22 mouse cellular contexts compared by ENCODE assay signal in genomic region chr2:113598321-113598720, GRCm38 (mm10).
"Had no signal": no experiment of that assay in that cellular context is flagged by ENCODE, and none has a peak within 500 bp of the region (broad histone marks: within the 10 kb centered on the region; RNA-seq: fewer than 3 reads in every experiment).

No protein-coding gene starts in this region.

- H3K27me3 ChIP-seq: kidney, embryonic 15.5 days; limb, embryonic 13.5 days; liver, embryonic 12.5 days; liver, embryonic 15.5 days; lung, embryonic 15.5 days; megakaryocyte, embryonic 14.5 days; midbrain, embryonic 13.5 days; stomach, embryonic 15.5 days had no signal

- H3K36me3 ChIP-seq: kidney, embryonic 15.5 days; limb, embryonic 10.5 days; limb, embryonic 13.5 days; liver, embryonic 12.5 days; liver, embryonic 15.5 days; lung, embryonic 15.5 days; midbrain, embryonic 10.5 days; midbrain, embryonic 13.5 days; neural tube, embryonic 13.5 days; stomach, embryonic 15.5 days had no signal

- H3K4me3 ChIP-seq: kidney, embryonic 15.5 days; layer of hippocampus, adult 2 months; limb, embryonic 10.5 days; limb, embryonic 13.5 days; liver, embryonic 12.5 days; liver, embryonic 15.5 days; lung, embryonic 15.5 days; megakaryocyte, embryonic 14.5 days; midbrain, embryonic 10.5 days; midbrain, embryonic 13.5 days; myocyte; neural tube, embryonic 13.5 days; stomach, embryonic 15.5 days had no signal

- H3K27ac ChIP-seq: kidney, embryonic 15.5 days; layer of hippocampus, adult 2 months; limb, embryonic 13.5 days; liver, embryonic 12.5 days; liver, embryonic 15.5 days; lung, embryonic 15.5 days; midbrain, embryonic 10.5 days; midbrain, embryonic 13.5 days; neural tube, embryonic 13.5 days; stomach, embryonic 15.5 days had no signal

- DNase-seq: layer of hippocampus, adult 9-11 months; liver; lung, adult 18-20 months; lung, postnatal 10 days; lung, postnatal 36 days; retina, postnatal 1 day; right cerebral cortex, postnatal 25 days; spleen, adult 18-20 months; thymus, postnatal 25 days had no signal

- H3K4me1 ChIP-seq: lung, embryonic 15.5 days; megakaryocyte, embryonic 14.5 days; stomach, embryonic 15.5 days had no signal
